Mouse (Mus musculus): ENCODE results near the gene Taf1. TPM values are rescaled to one million over a fixed set of nuclear protein-coding genes. Genes with fewer than 3 reads are reported as not detected.

Taf1 gene
- polyA plus RNA-seq (2017; shearing (Covaris generic)) = 17.8 TPM

DNA sequence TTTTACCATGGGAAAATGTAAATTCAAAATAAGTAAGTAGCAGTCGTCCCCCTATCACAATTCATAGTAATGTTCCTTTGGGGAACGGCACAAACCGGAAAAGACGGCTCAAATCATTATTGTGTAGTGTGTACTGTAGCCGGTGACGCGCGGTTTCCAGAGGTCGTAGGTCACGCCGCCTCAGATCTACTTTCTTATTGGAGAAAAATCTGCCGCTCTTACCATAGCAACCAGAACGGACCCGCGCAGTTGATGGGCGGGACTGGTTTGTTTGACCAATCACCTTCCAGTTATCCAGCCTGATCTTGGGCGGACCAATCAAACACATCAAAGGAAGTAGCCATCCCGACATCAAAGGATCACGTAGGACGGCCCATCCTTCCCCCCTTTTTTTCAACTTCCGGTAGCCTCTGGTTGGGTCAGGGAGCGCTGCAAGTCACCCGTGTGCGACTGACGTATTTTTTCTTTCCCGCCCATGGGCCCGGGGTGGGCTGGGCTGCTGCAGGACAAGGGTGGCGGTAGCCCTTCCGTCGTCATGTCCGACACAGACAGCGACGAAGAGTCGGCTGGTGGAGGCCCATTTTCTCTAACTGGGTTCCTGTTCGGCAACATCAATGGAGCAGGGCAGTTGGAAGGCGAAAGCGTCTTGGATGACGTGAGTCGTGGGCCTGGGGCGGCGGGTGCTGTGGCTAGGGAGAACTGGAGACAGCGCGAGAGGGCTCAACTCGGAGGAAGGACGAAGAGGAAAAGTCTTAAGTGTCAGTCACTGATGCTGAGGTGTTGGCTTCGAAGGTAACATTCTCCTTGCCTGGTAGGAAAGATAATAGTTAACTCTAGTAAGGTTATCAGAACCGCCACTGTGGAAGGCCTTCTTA is at the start of gene Taf1:
TSS of gene Taf1 (plus strand) at position 388 of the 875 bp plus-strand sequence.

GRCm38 (mm10) chrX:101639741-101640166 is 107.2 kb downstream of the Taf1 start, which contains the start of gene Ogt:
Gene Ogt (plus strand): TSS chrX:101640060.

Other genes with a start within 250 kb of the Taf1 start
- gene Nlgn3, start 233.6 kb upstream of the Taf1 start, polyA plus RNA-seq (2017; shearing (Covaris generic)) = not detected
- gene Gjb1, start 156.4 kb upstream of the Taf1 start, polyA plus RNA-seq (2017; shearing (Covaris generic)) = not detected
- 10.3 TPM for gene Zmym3, start 111.9 kb upstream of the Taf1 start, polyA plus RNA-seq (2017; shearing (Covaris generic))
- gene Nono, start 103.4 kb upstream of the Taf1 start, polyA plus RNA-seq (2017; shearing (Covaris generic)) = 227 TPM
- gene Itgb1bp2, start 83.6 kb upstream of the Taf1 start, polyA plus RNA-seq (2017; shearing (Covaris generic)) = not detected
- gene Ogt, start 107.3 kb downstream of the Taf1 start, polyA plus RNA-seq (2017; shearing (Covaris generic)) = 255 TPM
- 364 TPM for gene Cxcr3, start 201.5 kb downstream of the Taf1 start, polyA plus RNA-seq (2017; shearing (Covaris generic))

All from effector memory CD4-positive, alpha-beta T cell, adult 7 months (primary cell).